In genomic region chr12:34683375-34683774, GRCm38 (mm10) we compare ENCODE assay signal across 10 mouse cellular contexts.
DNase-seq lines count a peak whose midpoint lies in the region; ATAC-seq lines count a peak whose summit lies in the region.
"Had no signal": no experiment of that assay in that cellular context is flagged by ENCODE, and none has a peak within 500 bp of the region (broad histone marks: within the 10 kb centered on the region; RNA-seq: fewer than 3 reads in every experiment).

No protein-coding gene starts in this region.

- no peaks in the 10 kb centered on the region for H3K4me1 ChIP-seq in hindbrain, embryonic 13.5 days (replicated peaks)
- no peaks in the 10 kb centered on the region for H3K4me1 ChIP-seq in hindbrain, embryonic 12.5 days
- H3K4me1 ChIP-seq: lung, embryonic 15.5 days had no signal

- H3K9me3 ChIP-seq in hindbrain, embryonic 13.5 days = no peaks in the 10 kb centered on the region
- no peaks in the 10 kb centered on the region for H3K9me3 ChIP-seq in hindbrain, embryonic 12.5 days (replicated peaks)
- H3K9me3 ChIP-seq: lung, embryonic 15.5 days had no signal

- H3K9ac ChIP-seq in hindbrain, embryonic 13.5 days = no peak overlapping the region
- H3K9ac ChIP-seq in hindbrain, embryonic 12.5 days = no peak overlapping the region
- H3K9ac ChIP-seq: forebrain, postnatal 0 days; lung, embryonic 15.5 days had no signal

- no peak overlapping the region for H3K4me2 ChIP-seq in hindbrain, embryonic 13.5 days
- no peak overlapping the region for H3K4me2 ChIP-seq in hindbrain, embryonic 12.5 days (replicated peaks)
- H3K4me2 ChIP-seq: lung, embryonic 15.5 days had no signal

- H3K27ac ChIP-seq in hindbrain, embryonic 13.5 days = no peak overlapping the region
- H3K27ac ChIP-seq in hindbrain, embryonic 12.5 days = no peak overlapping the region
- H3K27ac ChIP-seq: lung, embryonic 15.5 days had no signal

- WGBS in hindbrain, embryonic 13.5 days = 74% methylated on average over 4 of the region's 4 CpGs
- 61% methylated on average over 4 of the region's 4 CpGs for WGBS in hindbrain, embryonic 12.5 days

- ATAC-seq in hindbrain, embryonic 13.5 days (ENCODE audit: low FRiP score) = 0 out of 2 replicates have a peak, but pooled peaks have one; percentile 43
- ATAC-seq in hindbrain, embryonic 12.5 days (ENCODE audit: low FRiP score) = no peak
- ATAC-seq in frontal cortex, adult (ENCODE audit: low TSS enrichment) = no peak
- ATAC-seq: forebrain, postnatal 0 days had no signal

- no peak overlapping the region for H3K4me3 ChIP-seq in hindbrain, embryonic 13.5 days
- no peak overlapping the region for H3K4me3 ChIP-seq in hindbrain, embryonic 12.5 days
- H3K4me3 ChIP-seq: lung, embryonic 15.5 days had no signal

- peak; percentile 4 for DNase-seq in urinary bladder, postnatal 14 days (ENCODE audit: low spot score)
- no peak for DNase-seq in urinary bladder, adult 18-20 months (ENCODE audit: low spot score in 2 of 2)
- peak; percentile 46 to 60 for DNase-seq in kidney, postnatal 36 days
- DNase-seq in spleen, adult 18-20 months = no peak
- DNase-seq: forebrain, postnatal 0 days; retina, postnatal 1 day had no signal

- no peaks in the 10 kb centered on the region for H3K27me3 ChIP-seq in hindbrain, embryonic 13.5 days
- H3K27me3 ChIP-seq in hindbrain, embryonic 12.5 days = no peaks in the 10 kb centered on the region
- H3K27me3 ChIP-seq: lung, embryonic 15.5 days had no signal

- no peaks in the 10 kb centered on the region for H3K36me3 ChIP-seq in hindbrain, embryonic 13.5 days
- no peaks in the 10 kb centered on the region for H3K36me3 ChIP-seq in hindbrain, embryonic 12.5 days
- H3K36me3 ChIP-seq: lung, embryonic 15.5 days had no signal

Comparison
In these comparisons a context has a peak if more than half of its experiments do, and no peak if none do; other contexts are left out.
1. DNase-seq: peak in urinary bladder, postnatal 14 days (single experiment) and kidney, postnatal 36 days (2 of 2); none in urinary bladder, adult 18-20 months (0 of 2) and spleen, adult 18-20 months (0 of 2).